Mouse (Mus musculus): ENCODE data around the gene Fras1. TPM values are rescaled to one million over a fixed set of nuclear protein-coding genes. Genes with fewer than 3 reads are reported as not detected.

Fras1 gene
- total and polyA plus RNA-seq, 3 experiments: not detected

- Histone ChIP-seq H3K27ac (ENCODE audit: control insufficient read depth, low read depth, low read length) (no peak overlapping the region), H3K36me3 (ENCODE audit: control insufficient read depth in 1 of 2, insufficient read depth in 2 of 2, low read length in 2 of 2) (no peaks in the 10 kb centered on the region), H3K9me3 (replicated peaks; ENCODE audit: insufficient read depth, low read length) (no peaks in the 10 kb centered on the region), H3K27me3 (ENCODE audit: control insufficient read depth in 1 of 2, insufficient read depth in 2 of 2, low read length in 2 of 2) (no peaks in the 10 kb centered on the region), H3K4me1 (ENCODE audit: control insufficient read depth in 1 of 2, insufficient read depth in 2 of 2, low read length in 2 of 2) (no peaks in the 10 kb centered on the region), H3K9ac (ENCODE audit: control insufficient read depth, low read depth, low read length, poor library complexity, severe bottlenecking) (no peak overlapping the region), H3K4me3 (ENCODE audit: control insufficient read depth in 1 of 2, insufficient read depth in 1 of 2, low read depth in 2 of 2, low read length in 2 of 2) (no peak overlapping the region), H3K79me2 (ENCODE audit: control insufficient read depth, insufficient read depth, low read length, poor library complexity) (no peaks in the 10 kb centered on the region)
- no peak for DNase-seq (ENCODE audit: low read depth, low spot score)
- TF ChIP-seq USF1 (IDR thresholded peaks at IDR 0.05; ENCODE audit: low read depth, low read length) (no peak), KAT2A (conservative IDR thresholded peaks at IDR 0.05; ENCODE audit: low read depth, low read length) (no peak), CHD2 (IDR thresholded peaks at IDR 0.05; ENCODE audit: low read length) (no peak)
Measured at GRCm38 (mm10) chr5:96804813-96805212, 431.1 kb downstream of the Fras1 start.

- Histone ChIP-seq H3K9me3 (replicated peaks; ENCODE audit: insufficient read depth, low read length) (no peaks in the 10 kb centered on the region), H3K9ac (ENCODE audit: control insufficient read depth, low read depth, low read length, poor library complexity, severe bottlenecking) (no peak overlapping the region), H3K27ac (ENCODE audit: control insufficient read depth, low read depth, low read length) (no peak overlapping the region), H3K36me3 (ENCODE audit: control insufficient read depth in 1 of 2, insufficient read depth in 2 of 2, low read length in 2 of 2) (no peaks in the 10 kb centered on the region; a peak in 1 of 4 replicates), H3K4me3 (ENCODE audit: control insufficient read depth in 1 of 2, insufficient read depth in 1 of 2, low read depth in 2 of 2, low read length in 2 of 2) (no peak overlapping the region), H3K27me3 (ENCODE audit: control insufficient read depth in 1 of 2, insufficient read depth in 2 of 2, low read length in 2 of 2) (no peaks in the 10 kb centered on the region), H3K4me1 (ENCODE audit: control insufficient read depth in 1 of 2, insufficient read depth in 2 of 2, low read length in 2 of 2) (no peaks in the 10 kb centered on the region), H3K79me2 (ENCODE audit: control insufficient read depth, insufficient read depth, low read length, poor library complexity) (no peaks in the 10 kb centered on the region)
- TF ChIP-seq JUND (IDR thresholded peaks at IDR 0.05; ENCODE audit: low read depth, low read length): no peak
- no peak for TF ChIP-seq MYB (IDR thresholded peaks at IDR 0.05; ENCODE audit: low read depth, low read length)
- TF ChIP-seq ZC3H11A (IDR thresholded peaks at IDR 0.05; ENCODE audit: low read depth, low read length): no peak
- no peak for TF ChIP-seq HCFC1 (IDR thresholded peaks at IDR 0.05; ENCODE audit: low read depth, low read length)
- no peak for TF ChIP-seq CTCF (IDR thresholded peaks at IDR 0.05 in 2 of 3, conservative IDR thresholded peaks at IDR 0.05 in 1 of 3; ENCODE audit: control insufficient read depth in 1 of 3, insufficient read depth in 1 of 3, low read depth in 2 of 3, low read length in 3 of 3, poor library complexity in 1 of 3, severe bottlenecking in 1 of 3)
- TF ChIP-seq TCF12 (IDR thresholded peaks at IDR 0.05; ENCODE audit: low read depth, low read length): no peak
- TF ChIP-seq ZKSCAN1 (IDR thresholded peaks at IDR 0.05; ENCODE audit: low read depth, low read length): no peak
- no peak for TF ChIP-seq MAX (IDR thresholded peaks at IDR 0.05; ENCODE audit: low read length)
- TF ChIP-seq USF1 (IDR thresholded peaks at IDR 0.05; ENCODE audit: low read depth, low read length): no peak
- DNase-seq (ENCODE audit: low read depth, low spot score): no peak
Measured at GRCm38 (mm10) chr5:96810620-96811019, 436.9 kb downstream of the Fras1 start.

- no peak overlapping the region for H3K9ac ChIP-seq (ENCODE audit: control insufficient read depth, low read depth, low read length, poor library complexity, severe bottlenecking)
- no peaks in the 10 kb centered on the region for H3K27me3 ChIP-seq (ENCODE audit: control insufficient read depth in 1 of 2, insufficient read depth in 2 of 2, low read length in 2 of 2)
- H3K36me3 ChIP-seq (ENCODE audit: control insufficient read depth in 1 of 2, insufficient read depth in 2 of 2, low read length in 2 of 2): no peaks in the 10 kb centered on the region
- H3K9me3 ChIP-seq (replicated peaks; ENCODE audit: insufficient read depth, low read length): no peaks in the 10 kb centered on the region
- no peak for DNase-seq (ENCODE audit: low read depth, low spot score)
- H3K27ac ChIP-seq (ENCODE audit: control insufficient read depth, low read depth, low read length): no peak overlapping the region
- no peaks in the 10 kb centered on the region for H3K4me1 ChIP-seq (ENCODE audit: control insufficient read depth in 1 of 2, insufficient read depth in 2 of 2, low read length in 2 of 2)
- no peaks in the 10 kb centered on the region for H3K79me2 ChIP-seq (ENCODE audit: control insufficient read depth, insufficient read depth, low read length, poor library complexity)
- TF ChIP-seq TCF12 (IDR thresholded peaks at IDR 0.05; ENCODE audit: low read depth, low read length) (no peak), CHD1 (IDR thresholded peaks at IDR 0.05; ENCODE audit: low read depth, low read length) (no peak), MEF2A (IDR thresholded peaks at IDR 0.05; ENCODE audit: extremely low read depth, insufficient replicate concordance, low read depth, low read length, poor library complexity, severe bottlenecking) (no peak), ETS1 (IDR thresholded peaks at IDR 0.05; ENCODE audit: low read depth, low read length) (no peak), ELF1 (IDR thresholded peaks at IDR 0.05; ENCODE audit: low read depth, low read length) (no peak), POLR2A (IDR thresholded peaks at IDR 0.05; ENCODE audit: control insufficient read depth in 1 of 2, insufficient read depth in 1 of 2, low read depth in 1 of 2, low read length in 2 of 2, poor library complexity in 1 of 2) (no peak), CHD2 (IDR thresholded peaks at IDR 0.05; ENCODE audit: low read length) (no peak), CTCF (IDR thresholded peaks at IDR 0.05 in 2 of 3, conservative IDR thresholded peaks at IDR 0.05 in 1 of 3; ENCODE audit: control insufficient read depth in 1 of 3, insufficient read depth in 1 of 3, low read depth in 2 of 3, low read length in 3 of 3, poor library complexity in 1 of 3, severe bottlenecking in 1 of 3) (no peak), ZC3H11A (IDR thresholded peaks at IDR 0.05; ENCODE audit: low read depth, low read length) (no peak), HCFC1 (IDR thresholded peaks at IDR 0.05; ENCODE audit: low read depth, low read length) (no peak)
- no peak overlapping the region for H3K4me3 ChIP-seq (ENCODE audit: control insufficient read depth in 1 of 2, insufficient read depth in 1 of 2, low read depth in 2 of 2, low read length in 2 of 2)
Measured at GRCm38 (mm10) chr5:96824769-96825327, 451.1 kb downstream of the Fras1 start.

All from MEL (cell line).